In genomic region chr11:88897624-88898379, GRCm38 (mm10) we compare ENCODE assay signal across 10 mouse cellular contexts. TPM values are rescaled to one million over a fixed set of nuclear protein-coding genes. Genes with fewer than 3 reads are reported as not detected.
A peak's percentile ranks its signal among the peaks of the same experiment; 100 is the strongest.
DNase-seq lines count a peak whose midpoint lies in the region; ATAC-seq and TF ChIP-seq lines count a peak whose summit lies in the region.
"Had no signal": no experiment of that assay in that cellular context is flagged by ENCODE, and none has a peak within 500 bp of the region (broad histone marks: within the 10 kb centered on the region; RNA-seq: fewer than 3 reads in every experiment).

No protein-coding gene starts in this region.

- no peak overlapping the region for H3K4me3 ChIP-seq in forebrain, embryonic 11.5 days (ENCODE audit: low read depth, low read length)
- H3K4me3 ChIP-seq in forebrain, postnatal 0 days (ENCODE audit: low read depth, low read length), result no peak overlapping the region
- no peak overlapping the region for H3K4me3 ChIP-seq in liver, postnatal 0 days (ENCODE audit: low read depth, low read length)
- no peak overlapping the region for H3K4me3 ChIP-seq in cerebellum, adult 2 months (replicated peaks; ENCODE audit: insufficient read depth, low read depth, low read length)

- TF ChIP-seq CTCF in forebrain, postnatal 0 days (IDR thresholded peaks at IDR 0.05; ENCODE audit: low read depth), result no peak
- no peak for TF ChIP-seq CTCF in liver, postnatal 0 days (IDR thresholded peaks at IDR 0.05; ENCODE audit: low read depth)
- no peak for TF ChIP-seq CTCF in cerebellum, adult 2 months (IDR thresholded peaks at IDR 0.05; ENCODE audit: borderline replicate concordance, insufficient read depth, low read depth, low read length)

- intact Hi-C loops in heart, postnatal 36 days (cut with DNase I), result no loop called here

- H3K4me2 ChIP-seq in forebrain, embryonic 11.5 days (ENCODE audit: low read depth, low read length, severe bottlenecking), result no peak overlapping the region
- no peak overlapping the region for H3K4me2 ChIP-seq in forebrain, postnatal 0 days (ENCODE audit: low read depth)
- peak overlapping the region; percentile 38 for H3K4me2 ChIP-seq in liver, postnatal 0 days (ENCODE audit: low read depth, low read length)

- peak; percentile 57 for DNase-seq in forebrain, embryonic 11.5 days (ENCODE audit: low spot score)
- no peak for DNase-seq in forebrain, postnatal 0 days
- DNase-seq in embryo, embryonic 11 days, result peak; percentile 61
- DNase-seq in heart, postnatal 36 days, result peak; percentile 24 to 48
- DNase-seq in liver, postnatal 0 days, result no peak
- DNase-seq in spleen, postnatal 10 days (ENCODE audit: low spot score in 2 of 2), result no peak
- DNase-seq in cerebellum, adult 2 months, result no peak
- DNase-seq: cerebellum, postnatal 36 days; right cerebral cortex, postnatal 25 days had no signal

- TF ChIP-seq EP300 in liver, postnatal 0 days (IDR thresholded peaks at IDR 0.05; ENCODE audit: low read depth), result no peak

- ATAC-seq in forebrain, embryonic 11.5 days (replicated peaks; ENCODE audit: low FRiP score), result no peak
- no peak for ATAC-seq in forebrain, postnatal 0 days
- ATAC-seq in liver, postnatal 0 days, result no peak
- no peak for ATAC-seq in erythroblast, adult 5-6 weeks (replicated peaks; ENCODE audit: low FRiP score, poor library complexity, severe bottlenecking)

- no peaks in the 10 kb centered on the region for H3K9me3 ChIP-seq in forebrain, embryonic 11.5 days (ENCODE audit: control insufficient read depth, low read length)
- no peaks in the 10 kb centered on the region for H3K9me3 ChIP-seq in forebrain, postnatal 0 days (ENCODE audit: low read length)
- no peaks in the 10 kb centered on the region for H3K9me3 ChIP-seq in liver, postnatal 0 days (ENCODE audit: low read length)

- no peak for TF ChIP-seq POLR2A in cerebellum, adult 2 months (IDR thresholded peaks at IDR 0.05; ENCODE audit: borderline replicate concordance, insufficient read depth, low read length)

- no peaks in the 10 kb centered on the region for H3K36me3 ChIP-seq in forebrain, embryonic 11.5 days (ENCODE audit: control insufficient read depth, insufficient read depth, low read length)
- H3K36me3 ChIP-seq in forebrain, postnatal 0 days (ENCODE audit: insufficient read depth), result no peaks in the 10 kb centered on the region
- no peaks in the 10 kb centered on the region for H3K36me3 ChIP-seq in liver, postnatal 0 days (replicated peaks; ENCODE audit: insufficient read depth, low read length)

- H3K27ac ChIP-seq in forebrain, embryonic 11.5 days (ENCODE audit: low read depth, low read length), result no peak overlapping the region
- no peak overlapping the region for H3K27ac ChIP-seq in forebrain, postnatal 0 days (ENCODE audit: low read depth, low read length)
- H3K27ac ChIP-seq in liver, postnatal 0 days (ENCODE audit: low read depth), result no peak overlapping the region
- H3K27ac ChIP-seq in cerebellum, adult 2 months (ENCODE audit: insufficient read depth, low read length), result no peak overlapping the region

- H3K9ac ChIP-seq in forebrain, embryonic 11.5 days (ENCODE audit: low read length), result no peak overlapping the region
- H3K9ac ChIP-seq in forebrain, postnatal 0 days, result no peak overlapping the region
- no peak overlapping the region for H3K9ac ChIP-seq in liver, postnatal 0 days (replicated peaks)

- 53% methylated on average over 15 of the region's 15 CpGs for WGBS in forebrain, embryonic 11.5 days
- WGBS in forebrain, postnatal 0 days, result 58% methylated on average over 15 of the region's 15 CpGs
- 45% methylated on average over 15 of the region's 15 CpGs for WGBS in liver, postnatal 0 days (ENCODE audit: insufficient replicate concordance)
- 80% methylated on average over 15 of the region's 15 CpGs for WGBS in cerebellum, adult 2 months

- no peaks in the 10 kb centered on the region for H3K27me3 ChIP-seq in forebrain, embryonic 11.5 days (ENCODE audit: control insufficient read depth, insufficient read depth, low read length)
- no peaks in the 10 kb centered on the region for H3K27me3 ChIP-seq in forebrain, postnatal 0 days (ENCODE audit: insufficient read depth, low read length)
- H3K27me3 ChIP-seq in liver, postnatal 0 days (ENCODE audit: insufficient read depth, low read length), result no peaks in the 10 kb centered on the region
- no peaks in the 10 kb centered on the region for H3K27me3 ChIP-seq in cerebellum, adult 2 months (ENCODE audit: control insufficient read depth, insufficient read depth, low read length)

- no peaks in the 10 kb centered on the region for H3K4me1 ChIP-seq in forebrain, embryonic 11.5 days (replicated peaks; ENCODE audit: control insufficient read depth, insufficient read depth, low read length)
- no peaks in the 10 kb centered on the region for H3K4me1 ChIP-seq in forebrain, postnatal 0 days (ENCODE audit: insufficient read depth)
- no peaks in the 10 kb centered on the region for H3K4me1 ChIP-seq in liver, postnatal 0 days (ENCODE audit: insufficient read depth)
- no peaks in the 10 kb centered on the region for H3K4me1 ChIP-seq in cerebellum, adult 2 months (ENCODE audit: control insufficient read depth, insufficient read depth, low read length)

RNA-seq across cellular contexts. Expression of gene Akap1, which starts 33.4 kb away (rescaled TPM):
- polyA plus RNA-seq in forebrain, embryonic 11.5 days (2014; fragmentation: Nextera tagmentation; extraction: Ambion mirVana), result 15.5 and 16.1 TPM in 2 replicates
- 53.2 and 60.7 TPM in 2 replicates for total RNA-seq in forebrain, postnatal 0 days (2014; rRNA removed)
- polyA plus RNA-seq in forebrain, postnatal 0 days (2015; fragmentation: Nextera tagmentation; extraction: Ambion mirVana), result 24.5 and 28.6 TPM in 2 replicates
- total RNA-seq in heart, postnatal 36 days (2021), result 100 to 1,000 TPM; 117 to 139 TPM
- polyA plus RNA-seq in liver, postnatal 0 days (2015; fragmentation: Nextera tagmentation; extraction: Ambion mirVana), result 14.2 and 14.5 TPM in 2 replicates
- 41.5 and 42.8 TPM in 2 replicates for polyA plus RNA-seq in cerebellum, adult 2 months (2012; rRNA removed)
- 1.0 and 3.7 TPM in 2 replicates for total RNA-seq in erythroblast, adult 5-6 weeks (2015; ENCODE audit: low replicate concordance)
- 0.98 and 3.7 TPM in 2 replicates for total RNA-seq in erythroblast, adult 5-6 weeks (2017; ENCODE audit: low replicate concordance)

RNA-seq across cellular contexts. Expression of gene Scpep1, which starts 57.5 kb away (rescaled TPM):
- 63.5 and 67.0 TPM in 2 replicates for polyA plus RNA-seq in forebrain, embryonic 11.5 days (2014; fragmentation: Nextera tagmentation; extraction: Ambion mirVana)
- total RNA-seq in forebrain, postnatal 0 days (2014; rRNA removed), result 27.5 and 28.9 TPM in 2 replicates
- polyA plus RNA-seq in forebrain, postnatal 0 days (2015; fragmentation: Nextera tagmentation; extraction: Ambion mirVana), result 19.5 and 27.4 TPM in 2 replicates
- total RNA-seq in heart, postnatal 36 days (2021), result 10 to 100 TPM; 19.2 to 21.7 TPM
- 35.3 and 38.9 TPM in 2 replicates for polyA plus RNA-seq in liver, postnatal 0 days (2015; fragmentation: Nextera tagmentation; extraction: Ambion mirVana)
- polyA plus RNA-seq in cerebellum, adult 2 months (2012; rRNA removed), result 17.5 and 18.6 TPM in 2 replicates
- 15.0 and 15.2 TPM in 2 replicates for total RNA-seq in erythroblast, adult 5-6 weeks (2015; ENCODE audit: low replicate concordance)
- total RNA-seq in erythroblast, adult 5-6 weeks (2017; ENCODE audit: low replicate concordance), result 4.6 and 8.6 TPM in 2 replicates

Comparison
In these comparisons a context has a peak if more than half of its experiments do, and no peak if none do; other contexts are left out.
1. DNase-seq: peak in forebrain, embryonic 11.5 days (single experiment), embryo, embryonic 11 days (single experiment) and heart, postnatal 36 days (2 of 2); none in forebrain, postnatal 0 days (single experiment), liver, postnatal 0 days (single experiment), spleen, postnatal 10 days (0 of 2) and cerebellum, adult 2 months (0 of 2).